Mouse (Mus musculus): Measurements from ENCODE around the gene Olfr680-ps1. TPM values are rescaled to one million over a fixed set of nuclear protein-coding genes. Genes with fewer than 3 reads are reported as not detected.
"Not testable (repeated sequence)": the region's sequence is repeated elsewhere in the genome, so short reads cannot be mapped to it uniquely, and the experiment has no call there.

The Olfr680-ps1 gene
- total RNA-seq (2021), result not detected
- long read RNA-seq, experiment 1, result 0 reads
- long read RNA-seq, experiment 2, result 0 reads

DNA sequence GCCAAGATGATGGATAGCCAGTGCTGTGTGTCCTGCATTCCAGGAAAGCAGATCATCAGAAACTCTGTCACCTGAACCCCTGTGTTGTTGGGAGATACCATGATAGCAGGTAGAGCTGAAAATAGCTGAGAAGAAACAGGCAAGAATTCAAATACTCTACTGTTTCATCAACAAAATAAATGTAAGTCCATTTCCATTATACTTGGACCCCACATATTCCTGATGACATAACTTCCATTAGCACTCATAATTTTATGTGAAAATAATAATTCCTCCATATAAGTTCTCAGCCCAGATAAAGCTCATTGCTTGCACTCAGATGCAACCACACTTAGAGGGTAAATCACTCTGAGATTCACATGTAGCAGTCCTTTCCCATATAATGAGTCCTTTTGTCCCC lies at the start of gene Olfr680-ps1:
Olfr680-ps1 (minus strand) TSS at position 101 of the 400 bp plus-strand sequence.
- DNase-seq, result not testable (repeated sequence)

DNA sequence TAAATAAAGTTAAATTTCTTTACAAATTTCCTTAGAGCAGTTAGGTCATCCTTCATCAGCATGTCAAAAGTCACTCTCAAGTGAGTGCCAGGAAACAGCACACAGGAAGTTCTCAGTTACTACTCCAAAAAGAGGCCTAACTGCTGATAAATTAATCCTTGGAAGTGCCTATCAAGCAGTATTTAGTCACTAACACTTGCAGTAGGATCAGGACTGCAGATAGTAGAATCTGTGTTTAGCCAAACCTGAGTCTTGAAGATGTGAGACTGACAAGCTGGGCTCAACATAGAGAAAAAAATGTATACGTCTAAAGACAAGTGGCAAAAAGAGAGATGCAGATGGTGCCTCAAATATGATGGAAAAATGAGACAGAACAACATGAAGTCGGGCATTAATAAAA lies 48.7 kb upstream of the Olfr680-ps1 start:
- no peak for DNase-seq

DNA sequence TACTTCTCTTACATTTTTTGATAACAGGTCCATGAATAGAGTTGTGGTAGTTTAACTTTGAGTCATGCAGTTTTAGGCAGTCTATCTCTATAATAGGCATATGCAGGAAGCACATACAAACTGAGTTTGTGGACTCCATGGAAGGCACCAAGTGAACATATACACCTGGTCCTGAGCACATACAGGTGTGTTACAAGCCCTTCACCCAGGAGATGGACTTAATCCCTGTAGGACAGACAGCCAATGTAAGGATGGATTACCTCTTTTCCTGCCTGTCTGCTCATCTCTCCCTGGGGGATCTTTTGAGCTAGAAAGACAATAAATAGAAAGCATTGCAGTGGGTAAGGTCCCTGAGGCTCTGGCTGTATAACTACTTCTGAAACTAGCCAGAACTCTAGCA lies 23.9 kb upstream of the Olfr680-ps1 start, which contains the start of gene Olfr681:
Olfr681 (plus strand) TSS at position 301 of the 400 bp plus-strand sequence.
- DNase-seq, result no peak

DNA sequence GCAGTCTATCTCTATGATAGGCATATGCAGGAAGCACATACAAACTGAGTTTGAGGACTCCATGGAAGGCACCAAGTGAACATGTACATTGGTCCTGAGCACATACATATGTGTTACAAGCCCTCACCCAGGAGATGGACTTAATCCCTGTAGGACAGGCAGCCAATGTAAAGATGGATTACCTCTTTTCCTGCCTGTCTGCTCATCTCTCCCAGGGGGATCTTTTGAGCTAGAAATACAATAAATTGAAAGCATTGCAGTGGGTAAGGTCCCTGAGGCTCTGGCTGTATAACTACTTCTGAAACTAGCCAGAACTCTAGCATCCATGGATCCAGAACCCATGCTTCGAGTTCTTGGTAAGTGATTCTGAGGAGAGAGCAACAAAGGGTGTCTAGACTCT lies 11.7 kb downstream of the Olfr680-ps1 start, which contains the start of gene Olfr679:
Olfr679 (plus strand) TSS at position 301 of the 400 bp plus-strand sequence.
- DNase-seq, result no peak

DNA sequence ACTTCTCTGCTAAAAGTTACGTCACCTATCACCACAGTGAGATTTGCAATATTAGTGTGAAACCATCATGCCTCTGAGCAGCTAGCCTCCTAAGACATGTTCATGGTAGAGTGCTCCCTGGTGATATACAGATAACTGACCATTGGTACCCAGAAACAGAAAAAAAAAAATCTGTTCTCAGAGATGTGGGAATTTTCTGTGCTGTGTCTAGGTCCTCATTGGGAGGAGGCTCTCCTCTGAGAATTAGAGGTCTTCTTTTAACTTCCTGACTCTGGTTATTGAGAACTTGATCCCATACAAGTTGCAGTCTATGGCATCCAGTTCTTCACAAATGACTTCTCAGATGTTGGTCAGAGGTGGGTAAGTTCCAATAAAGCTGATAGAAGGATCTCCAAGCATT lies 28.4 kb downstream of the Olfr680-ps1 start, which contains the start of gene Olfr678:
Olfr678 (plus strand) TSS at position 301 of the 400 bp plus-strand sequence.
- no peak for DNase-seq

DNA sequence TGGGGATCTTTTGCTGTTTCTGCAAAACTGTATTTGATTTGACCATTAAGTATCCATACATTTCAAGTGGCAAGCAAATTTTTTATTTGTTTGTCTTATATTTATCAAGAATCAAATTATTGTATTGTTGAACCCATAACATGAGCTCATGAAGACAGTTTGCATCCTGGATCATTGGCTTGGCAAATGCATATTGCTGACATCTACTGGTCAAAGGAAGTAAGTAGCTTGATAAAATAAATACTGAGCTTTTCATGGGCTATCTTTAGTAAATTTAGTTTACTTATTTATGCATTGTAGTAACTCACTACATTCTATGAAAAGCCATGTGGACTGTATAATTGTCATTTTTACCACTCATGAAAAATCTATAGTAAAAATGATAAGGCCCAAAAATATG lies 33.7 kb downstream of the Olfr680-ps1 start:
- no peak for DNase-seq

Other genes starting within 250 kb of the Olfr680-ps1 start
- not detected for gene Usp17la, start 235.8 kb downstream of the Olfr680-ps1 start, total RNA-seq (2021)
- gene Olfr665, start 214.8 kb downstream of the Olfr680-ps1 start, total RNA-seq (2021), result not detected
- gene Olfr666, start 196.9 kb downstream of the Olfr680-ps1 start, total RNA-seq (2021), result not detected
- gene Olfr667, start 171.3 kb downstream of the Olfr680-ps1 start, total RNA-seq (2021), result not detected
- not detected for gene Olfr668, start 164.8 kb downstream of the Olfr680-ps1 start, total RNA-seq (2021)
- not detected for gene Olfr669, start 158.6 kb downstream of the Olfr680-ps1 start, total RNA-seq (2021)
- not detected for gene Olfr670, start 130.2 kb downstream of the Olfr680-ps1 start, total RNA-seq (2021)
- gene Olfr671, start 113.7 kb downstream of the Olfr680-ps1 start, total RNA-seq (2021), result not detected
- gene Olfr672, start 90.8 kb downstream of the Olfr680-ps1 start, total RNA-seq (2021), result not detected
- not detected for gene Olfr675, start 64.4 kb downstream of the Olfr680-ps1 start, total RNA-seq (2021)
- not detected for gene Olfr676, start 60.1 kb downstream of the Olfr680-ps1 start, total RNA-seq (2021)
- not detected for gene Olfr677, start 41.4 kb downstream of the Olfr680-ps1 start, total RNA-seq (2021)
- not detected for gene Olfr678, start 28.3 kb downstream of the Olfr680-ps1 start, total RNA-seq (2021)
- not detected for gene Olfr679, start 11.6 kb downstream of the Olfr680-ps1 start, total RNA-seq (2021)
- gene Olfr681, start 24.0 kb upstream of the Olfr680-ps1 start, total RNA-seq (2021), result not detected
- gene Olfr683, start 54.2 kb upstream of the Olfr680-ps1 start, total RNA-seq (2021), result not detected
- not detected for gene Olfr684, start 70.8 kb upstream of the Olfr680-ps1 start, total RNA-seq (2021)
- not detected for gene Olfr685, start 93.2 kb upstream of the Olfr680-ps1 start, total RNA-seq (2021)
- not detected for gene Olfr686, start 114.7 kb upstream of the Olfr680-ps1 start, total RNA-seq (2021)
- gene Olfr688, start 195.3 kb upstream of the Olfr680-ps1 start, total RNA-seq (2021), result not detected
- not detected for gene Olfr689, start 218.3 kb upstream of the Olfr680-ps1 start, total RNA-seq (2021)
- gene Olfr690, start 241.3 kb upstream of the Olfr680-ps1 start, total RNA-seq (2021), result not detected
- not detected for gene Olfr691, start 249.5 kb upstream of the Olfr680-ps1 start, total RNA-seq (2021)

All from gastrocnemius, postnatal 10 days (tissue).